Mouse (Mus musculus) cerebellum, postnatal 10 days (tissue): ENCODE results near the gene Zpbp2.
A peak's percentile ranks its signal among the peaks of the same experiment; 100 is the strongest.
"Not testable (repeated sequence)": the region's sequence is repeated elsewhere in the genome, so short reads cannot be mapped to it uniquely, and the experiment has no call there.

Source experiments
- DNase-seq, 2 experiments: peaks; one replicate each; pipeline ENCODE4 v3.0.0; 2021; ENCODE audit warnings: mixed read lengths in 2 of 2

The Zpbp2 gene

GRCm38 (mm10) chr11:98590548-98591445, 39.9 kb downstream of the Zpbp2 start:
- peak; percentile 75 to 80 for DNase-seq

GRCm38 (mm10) chr11:98595021-98595420, 44.1 kb downstream of the Zpbp2 start:
- no peak for DNase-seq

GRCm38 (mm10) chr11:98595473-98595872, 44.6 kb downstream of the Zpbp2 start:
- no peak for DNase-seq

GRCm38 (mm10) chr11:98595955-98596354, 45.1 kb downstream of the Zpbp2 start:
- DNase-seq, result no peak

- peak; percentile 64 to 77 for DNase-seq
Measured at GRCm38 (mm10) chr11:98597363-98597762, 46.5 kb downstream of the Zpbp2 start.

- peak in 1 of 2 experiments; percentile 21 for DNase-seq
Measured at GRCm38 (mm10) chr11:98597991-98598390, 47.1 kb downstream of the Zpbp2 start, which contains the start of gene Lrrc3c. Gene Lrrc3c (plus strand): TSS chr11:98598291.

- DNase-seq, result peak; percentile 89
Measured at GRCm38 (mm10) chr11:98598851-98599290, 48.0 kb downstream of the Zpbp2 start.

- peak; percentile 66 to 67 for DNase-seq
Measured at GRCm38 (mm10) chr11:98599291-98599690, 48.4 kb downstream of the Zpbp2 start.

GRCm38 (mm10) chr11:98602090-98602690, 51.3 kb downstream of the Zpbp2 start:
- DNase-seq, result no peak

- no peak for DNase-seq
Measured at GRCm38 (mm10) chr11:98603953-98604352, 53.1 kb downstream of the Zpbp2 start.

GRCm38 (mm10) chr11:98604911-98605310, 54.0 kb downstream of the Zpbp2 start:
- DNase-seq, result not testable (repeated sequence)

- peak; percentile 54 to 77 for DNase-seq
Measured at GRCm38 (mm10) chr11:98606763-98607162, 55.9 kb downstream of the Zpbp2 start.
